Mouse (Mus musculus) liver, embryonic 12.5 days (tissue): ENCODE data around the gene Ddx55. TPM values are rescaled to one million over a fixed set of nuclear protein-coding genes. Genes with fewer than 3 reads are reported as not detected.
"Not testable (repeated sequence)": the region's sequence is repeated elsewhere in the genome, so short reads cannot be mapped to it uniquely, and the experiment has no call there.

Source experiments
- ATAC-seq: fragments of 200-750 bp; cut with Nextera tagmentation; 2 replicates; pipeline ENCODE4 v1.8.0; 2017; ENCODE audit warnings: moderate number of reproducible peaks, mild to moderate bottlenecking, moderate library complexity
- H3K27ac ChIP-seq: fragments of 300-500 bp; sonication (generic); 2 replicates; pipeline ENCODE4 v1.5.1; 2016; ENCODE audit warnings: mild to moderate bottlenecking
- H3K27me3 ChIP-seq: fragments of 300-500 bp; sonication (generic); replicated peaks from 2 replicates; pipeline ENCODE4 v1.6.1; 2016; ENCODE audit warnings: mild to moderate bottlenecking, moderate library complexity
- H3K36me3 ChIP-seq: fragments of 300-500 bp; sonication (generic); 2 replicates; pipeline ENCODE4 v1.6.1; 2016; ENCODE audit warnings: mild to moderate bottlenecking, moderate library complexity
- H3K4me1 ChIP-seq: fragments of 300-500 bp; sonication (generic); 2 replicates; pipeline ENCODE4 v1.6.1; 2016
- H3K4me2 ChIP-seq: fragments of 300-500 bp; sonication (generic); 2 replicates; pipeline ENCODE4 v1.6.1; 2016; ENCODE audit warnings: mild to moderate bottlenecking, moderate library complexity
- H3K4me3 ChIP-seq: fragments of 300-500 bp; sonication (generic); 2 replicates; pipeline ENCODE4 v1.5.1; 2016; ENCODE audit warnings: mild to moderate bottlenecking, moderate library complexity
- H3K9ac ChIP-seq: fragments of 300-500 bp; sonication (generic); 2 replicates; pipeline ENCODE4 v1.6.1; 2016; ENCODE audit warnings: mild to moderate bottlenecking, moderate library complexity
- H3K9me3 ChIP-seq: fragments of 300-500 bp; sonication (generic); replicated peaks from 2 replicates; pipeline ENCODE4 v1.6.1; 2016; ENCODE audit warnings: mild to moderate bottlenecking, moderate library complexity
- WGBS: fragments of 180-500 bp; shearing (Covaris S2); methylation state at CpG from one replicate; pipeline ENCODE4 v1.1.7; 2016; ENCODE audit not compliant: insufficient replicate concordance; 5-methylcytosine and 5-hydroxymethylcytosine counted together
- polyA plus RNA-seq: library from polyadenylated mRNA; unstranded; fragments of >200 nt; fragmentation: Nextera tagmentation; extraction: Ambion mirVana; gene quantifications from 2 replicates; pipeline ENCODE4 v1.2.1, GENCODE M21; 2016

Ddx55 gene
- polyA plus RNA-seq, 1 experiment from 2014 or later, result 12.4 TPM

GRCm38 (mm10) chr5:124582515-124582914 is 29.9 kb downstream of the Ddx55 start:
- H3K9ac ChIP-seq, result no peak overlapping the region
- no peak overlapping the region for H3K4me3 ChIP-seq
- ATAC-seq, result no peak
- WGBS, result 57% methylated on average over 5 of the region's 5 CpGs
- H3K4me2 ChIP-seq, result no peak overlapping the region
- no peaks in the 10 kb centered on the region for H3K9me3 ChIP-seq
- H3K4me1 ChIP-seq, result peaks cover 24% of the 10 kb centered on the region
- H3K27ac ChIP-seq, result no peak overlapping the region
- H3K27me3 ChIP-seq, result no peaks in the 10 kb centered on the region
- peaks cover 50% of the 10 kb centered on the region for H3K36me3 ChIP-seq

- 86% methylated on average over 3 of the region's 3 CpGs for WGBS
- no peak overlapping the region for H3K4me3 ChIP-seq
- H3K27ac ChIP-seq, result no peak overlapping the region
- no peaks in the 10 kb centered on the region for H3K9me3 ChIP-seq
- H3K36me3 ChIP-seq, result peaks cover 71% of the 10 kb centered on the region
- H3K9ac ChIP-seq, result no peak overlapping the region
- H3K4me2 ChIP-seq, result no peak overlapping the region
- no peaks in the 10 kb centered on the region for H3K4me1 ChIP-seq
- H3K27me3 ChIP-seq, result no peaks in the 10 kb centered on the region
- no peak for ATAC-seq
These were observed 40.1 kb downstream of the Ddx55 start for GRCm38 (mm10) chr5:124592768-124593167.

- Histone ChIP-seq H3K9me3 (no peaks in the 10 kb centered on the region), H3K27ac (no peak overlapping the region), H3K27me3 (no peaks in the 10 kb centered on the region), H3K4me2 (peak overlapping the region; percentile 83), H3K36me3 (peaks cover 33% of the 10 kb centered on the region), H3K9ac (peak overlapping the region; percentile 53), H3K4me1 (peaks cover 12% of the 10 kb centered on the region), H3K4me3 (peak overlapping the region; percentile 68)
- 9% methylated on average over 30 of the region's 30 CpGs for WGBS
- peak; percentile 95 for ATAC-seq
These were observed 45.8 kb downstream of the Ddx55 start for GRCm38 (mm10) chr5:124598224-124599174.

- not testable (repeated sequence) for H3K9ac ChIP-seq, H3K27ac ChIP-seq, H3K27me3 ChIP-seq, H3K4me3 ChIP-seq, ATAC-seq, H3K4me2 ChIP-seq, H3K9me3 ChIP-seq
- Histone ChIP-seq H3K36me3 (peaks cover 21% of the 10 kb centered on the region), H3K4me1 (peaks cover 15% of the 10 kb centered on the region)
- 23% methylated on average over 8 of the region's 8 CpGs for WGBS
These were observed 47.1 kb downstream of the Ddx55 start for GRCm38 (mm10) chr5:124599726-124600125.

GRCm38 (mm10) chr5:124602349-124602748 is 49.7 kb downstream of the Ddx55 start:
- no peaks in the 10 kb centered on the region for H3K27me3 ChIP-seq
- H3K36me3 ChIP-seq, result no peaks in the 10 kb centered on the region
- no peaks in the 10 kb centered on the region for H3K9me3 ChIP-seq
- peaks cover 17% of the 10 kb centered on the region for H3K4me1 ChIP-seq
- WGBS, result 45% methylated on average over 5 of the region's 5 CpGs
- H3K4me2 ChIP-seq, result no peak overlapping the region
- ATAC-seq, result no peak
- H3K27ac ChIP-seq, result no peak overlapping the region
- no peak overlapping the region for H3K9ac ChIP-seq
- no peak overlapping the region for H3K4me3 ChIP-seq

DNA sequence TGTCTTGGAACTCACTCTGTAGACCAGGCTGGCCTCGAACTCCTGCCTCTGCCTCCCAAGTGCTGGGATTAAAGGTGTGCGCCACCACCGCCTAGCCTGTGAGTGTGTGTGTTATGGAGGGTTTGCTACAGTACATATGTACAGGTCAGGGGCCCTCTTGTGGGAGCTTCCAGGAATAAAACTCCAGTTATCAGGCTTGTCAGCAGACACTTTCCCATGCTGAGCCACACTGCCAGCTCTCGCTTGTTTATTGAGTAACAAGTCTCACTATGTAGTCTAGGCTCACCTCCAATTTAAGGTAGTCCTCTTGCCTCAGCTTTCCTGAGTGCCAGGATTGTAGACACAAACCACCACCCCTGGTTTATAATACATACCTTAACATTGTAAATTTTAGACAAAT is 51.6 kb downstream of the Ddx55 start:
- Histone ChIP-seq H3K27ac (no peak overlapping the region), H3K9me3 (no peaks in the 10 kb centered on the region), H3K4me1 (peaks cover 5% of the 10 kb centered on the region; the same call in 1 of the 2 replicates), H3K27me3 (no peaks in the 10 kb centered on the region), H3K4me2 (no peak overlapping the region), H3K4me3 (no peak overlapping the region), H3K36me3 (no peaks in the 10 kb centered on the region), H3K9ac (no peak overlapping the region)
- WGBS, result 70% methylated on average over 4 of the region's 4 CpGs
- no peak for ATAC-seq

DNA sequence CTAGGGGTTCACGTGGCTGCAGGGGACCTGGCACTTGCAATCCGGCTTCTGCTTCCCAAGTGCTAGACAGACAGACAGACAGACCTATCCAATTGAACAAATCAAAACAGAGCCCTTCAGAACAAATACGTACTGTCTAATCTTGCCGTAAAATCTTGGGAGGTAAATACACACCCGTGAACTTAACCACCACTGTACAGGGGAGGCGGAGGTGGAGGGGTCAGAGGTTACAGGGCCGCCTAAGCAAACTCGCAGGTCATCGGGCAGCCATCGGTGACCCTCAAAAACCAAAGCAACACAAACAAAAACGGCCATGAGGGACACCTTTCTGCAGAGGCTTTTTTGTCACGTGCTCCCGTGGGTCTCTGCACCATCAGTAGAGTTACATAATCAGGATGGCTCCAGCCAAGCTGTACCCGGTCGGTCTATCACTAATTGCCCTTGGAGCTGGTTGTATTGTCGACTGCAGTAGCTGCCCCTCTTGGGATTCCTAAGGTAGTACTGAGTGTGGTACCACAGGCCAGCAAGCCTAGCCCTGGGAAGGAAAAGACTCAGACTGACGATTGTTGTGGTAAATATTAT is 52.5 kb downstream of the Ddx55 start:
- H3K27me3 ChIP-seq, result no peaks in the 10 kb centered on the region
- H3K4me3 ChIP-seq, result no peak overlapping the region
- no peaks in the 10 kb centered on the region for H3K36me3 ChIP-seq
- H3K4me1 ChIP-seq, result peaks cover 5% of the 10 kb centered on the region; the same call in 1 of the 2 replicates
- WGBS, result 65% methylated on average over 17 of the region's 17 CpGs
- ATAC-seq, result peak; percentile 67
- no peak overlapping the region for H3K4me2 ChIP-seq
- H3K27ac ChIP-seq, result no peak overlapping the region
- no peak overlapping the region for H3K9ac ChIP-seq
- no peaks in the 10 kb centered on the region for H3K9me3 ChIP-seq

DNA sequence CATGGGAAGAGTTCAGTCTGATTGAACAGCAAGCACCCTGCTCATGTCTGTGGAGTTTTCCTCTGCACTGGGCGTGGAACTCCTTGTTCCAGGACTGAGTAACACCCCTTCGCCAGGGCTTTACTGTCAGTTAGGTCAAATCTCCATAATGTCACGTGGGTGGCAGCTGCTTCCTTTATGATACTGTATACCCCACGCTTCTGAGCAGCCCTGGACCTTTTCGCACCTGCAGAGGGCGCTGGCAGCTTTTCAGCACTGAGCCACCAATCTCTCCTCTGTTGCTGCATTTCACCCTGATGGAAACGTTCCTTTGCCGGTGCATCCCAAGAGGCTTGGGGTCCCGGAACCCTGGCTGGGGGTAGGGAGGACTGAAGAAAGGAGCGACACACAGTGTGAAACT is 58.3 kb downstream of the Ddx55 start:
- Histone ChIP-seq H3K9ac (no peak overlapping the region), H3K9me3 (no peaks in the 10 kb centered on the region), H3K4me3 (no peak overlapping the region), H3K4me1 (no peaks in the 10 kb centered on the region), H3K27me3 (no peaks in the 10 kb centered on the region), H3K36me3 (no peaks in the 10 kb centered on the region), H3K4me2 (no peak overlapping the region), H3K27ac (no peak overlapping the region)
- WGBS, result 51% methylated on average over 10 of the region's 10 CpGs
- ATAC-seq, result peak; percentile 21

GRCm38 (mm10) chr5:124614709-124615108 is 62.0 kb downstream of the Ddx55 start:
- H3K27me3 ChIP-seq, result no peaks in the 10 kb centered on the region
- ATAC-seq, result no peak
- no peak overlapping the region for H3K27ac ChIP-seq
- H3K9me3 ChIP-seq, result no peaks in the 10 kb centered on the region
- H3K4me1 ChIP-seq, result no peaks in the 10 kb centered on the region
- H3K4me3 ChIP-seq, result no peak overlapping the region
- WGBS, result 50% methylated on average over 11 of the region's 11 CpGs
- H3K9ac ChIP-seq, result no peak overlapping the region
- no peaks in the 10 kb centered on the region for H3K36me3 ChIP-seq
- H3K4me2 ChIP-seq, result no peak overlapping the region

GRCm38 (mm10) chr5:124618711-124619110 is 66.0 kb downstream of the Ddx55 start:
- Histone ChIP-seq H3K4me1 (no peaks in the 10 kb centered on the region), H3K36me3 (no peaks in the 10 kb centered on the region), H3K4me3 (no peak overlapping the region), H3K27ac (no peak overlapping the region), H3K9me3 (no peaks in the 10 kb centered on the region), H3K4me2 (no peak overlapping the region), H3K9ac (no peak overlapping the region), H3K27me3 (no peaks in the 10 kb centered on the region)
- no peak for ATAC-seq
- 76% methylated on average over 10 of the region's 10 CpGs for WGBS
